In genomic region chr6:51709340-51710067, GRCm38 (mm10) we compare ENCODE assay signal across 11 mouse cellular contexts.
DNase-seq lines count a peak whose midpoint lies in the region; ATAC-seq lines count a peak whose summit lies in the region.
"Had no signal": no experiment of that assay in that cellular context is flagged by ENCODE, and none has a peak within 500 bp of the region (broad histone marks: within the 10 kb centered on the region; RNA-seq: fewer than 3 reads in every experiment).

No protein-coding gene starts in this region.

- H3K27ac ChIP-seq in forebrain, embryonic 11.5 days (ENCODE audit: low read depth, low read length) = no peak overlapping the region
- no peak overlapping the region for H3K27ac ChIP-seq in forebrain, embryonic 13.5 days
- H3K27ac ChIP-seq in limb, embryonic 11.5 days (replicated peaks; ENCODE audit: low read depth, low read length) = no peak overlapping the region
- H3K27ac ChIP-seq: embryonic facial prominence, embryonic 13.5 days; heart, adult 2 months had no signal

- H3K9me3 ChIP-seq in forebrain, embryonic 11.5 days (ENCODE audit: control insufficient read depth, low read length) = no peaks in the 10 kb centered on the region
- H3K9me3 ChIP-seq in forebrain, embryonic 13.5 days (replicated peaks) = no peaks in the 10 kb centered on the region
- no peaks in the 10 kb centered on the region for H3K9me3 ChIP-seq in limb, embryonic 11.5 days (ENCODE audit: control insufficient read depth, low read length)
- H3K9me3 ChIP-seq: embryonic facial prominence, embryonic 13.5 days had no signal

- DNase-seq in forebrain, embryonic 11.5 days (ENCODE audit: low spot score) = peak; percentile 38
- peak; percentile 27 for DNase-seq in urinary bladder, postnatal 14 days (ENCODE audit: low spot score)
- no peak for DNase-seq in urinary bladder, postnatal 10 days (ENCODE audit: low spot score)
- DNase-seq in limb, embryonic 11.5 days (ENCODE audit: low spot score) = peak; percentile 56
- DNase-seq in frontal cortex, postnatal 10 days (ENCODE audit: low spot score in 2 of 2) = no peak
- DNase-seq in spleen, postnatal 36 days (ENCODE audit: low spot score in 2 of 2) = no peak
- DNase-seq in thymus, postnatal 0 days (ENCODE audit: low spot score) = no peak
- DNase-seq: thymus, postnatal 36 days had no signal

- 72% methylated on average over 11 of the region's 11 CpGs for whole genome bisulfite sequencing in forebrain, embryonic 11.5 days
- 69% methylated on average over 11 of the region's 11 CpGs for WGBS in forebrain, embryonic 13.5 days
- 20% methylated on average over 11 of the region's 11 CpGs for WGBS in limb, embryonic 11.5 days

- no peak for ATAC-seq in forebrain, embryonic 11.5 days (replicated peaks; ENCODE audit: low FRiP score)
- no peak for ATAC-seq in forebrain, embryonic 13.5 days
- 0 out of 2 replicates have a peak, but pooled peaks have one; percentile 26 for ATAC-seq in limb, embryonic 11.5 days (ENCODE audit: insufficient number of reproducible peaks, low FRiP score, low TSS enrichment, low read depth)

- no peak overlapping the region for H3K4me3 ChIP-seq in forebrain, embryonic 11.5 days (ENCODE audit: low read depth, low read length)
- H3K4me3 ChIP-seq in forebrain, embryonic 13.5 days = no peak overlapping the region
- H3K4me3 ChIP-seq in limb, embryonic 11.5 days (ENCODE audit: low read depth, low read length) = no peak overlapping the region
- H3K4me3 ChIP-seq: embryonic facial prominence, embryonic 13.5 days; heart, adult 2 months had no signal

- no peak overlapping the region for H3K9ac ChIP-seq in forebrain, embryonic 11.5 days (ENCODE audit: low read length)
- H3K9ac ChIP-seq in forebrain, embryonic 13.5 days = no peak overlapping the region
- H3K9ac ChIP-seq in limb, embryonic 11.5 days (ENCODE audit: low read length) = no peak overlapping the region
- H3K9ac ChIP-seq: embryonic facial prominence, embryonic 13.5 days had no signal

- H3K27me3 ChIP-seq in forebrain, embryonic 11.5 days (ENCODE audit: control insufficient read depth, insufficient read depth, low read length) = no peaks in the 10 kb centered on the region
- no peaks in the 10 kb centered on the region for H3K27me3 ChIP-seq in forebrain, embryonic 13.5 days
- no peaks in the 10 kb centered on the region for H3K27me3 ChIP-seq in limb, embryonic 11.5 days (ENCODE audit: control insufficient read depth, insufficient read depth, low read length)
- H3K27me3 ChIP-seq: embryonic facial prominence, embryonic 13.5 days had no signal

- no peaks in the 10 kb centered on the region for H3K4me1 ChIP-seq in forebrain, embryonic 11.5 days (replicated peaks; ENCODE audit: control insufficient read depth, insufficient read depth, low read length)
- H3K4me1 ChIP-seq in forebrain, embryonic 13.5 days = peaks cover 4% of the 10 kb centered on the region; the same call in 1 of the 2 replicates
- peaks cover 17% of the 10 kb centered on the region for H3K4me1 ChIP-seq in limb, embryonic 11.5 days (ENCODE audit: control insufficient read depth, insufficient read depth, low read length)

- H3K4me2 ChIP-seq in forebrain, embryonic 11.5 days (ENCODE audit: low read depth, low read length, severe bottlenecking) = no peak overlapping the region
- H3K4me2 ChIP-seq in forebrain, embryonic 13.5 days = no peak overlapping the region
- no peak overlapping the region; the same call in 1 of the 2 replicates for H3K4me2 ChIP-seq in limb, embryonic 11.5 days (ENCODE audit: low read depth, severe bottlenecking)
- H3K4me2 ChIP-seq: embryonic facial prominence, embryonic 13.5 days had no signal

- no peaks in the 10 kb centered on the region for H3K36me3 ChIP-seq in forebrain, embryonic 11.5 days (ENCODE audit: control insufficient read depth, insufficient read depth, low read length)
- H3K36me3 ChIP-seq in forebrain, embryonic 13.5 days (ENCODE audit: poor library complexity, severe bottlenecking) = no peaks in the 10 kb centered on the region
- no peaks in the 10 kb centered on the region for H3K36me3 ChIP-seq in limb, embryonic 11.5 days (ENCODE audit: control insufficient read depth, insufficient read depth, low read length)
- H3K36me3 ChIP-seq: embryonic facial prominence, embryonic 13.5 days had no signal

Comparison
In these comparisons a context has a peak if more than half of its experiments do, and no peak if none do; other contexts are left out.
1. DNase-seq: peak in forebrain, embryonic 11.5 days (single experiment), urinary bladder, postnatal 14 days (single experiment) and limb, embryonic 11.5 days (single experiment); none in urinary bladder, postnatal 10 days (single experiment), frontal cortex, postnatal 10 days (0 of 2), spleen, postnatal 36 days (0 of 2) and thymus, postnatal 0 days (single experiment).